Mouse (Mus musculus): ENCODE data around the gene Setd6. TPM values are rescaled to one million over a fixed set of nuclear protein-coding genes. Genes with fewer than 3 reads are reported as not detected.

Setd6 gene
- polyA plus RNA-seq, 1 experiment, result 9.7 TPM

- WGBS, result 8% methylated on average over 15 of the region's 15 CpGs
- no peak for DNase-seq (ENCODE audit: low read depth, low spot score)
Measured at GRCm38 (mm10) chr8:95703461-95704260, 12.0 kb upstream of the Setd6 start.

GRCm38 (mm10) chr8:95704538-95704937 is 11.1 kb upstream of the Setd6 start:
- DNase-seq (ENCODE audit: low read depth, low spot score), result no peak
- 94% methylated on average over 3 of the region's 3 CpGs for WGBS

- 69% methylated on average over 7 of the region's 7 CpGs for WGBS
- no peak for DNase-seq (ENCODE audit: low read depth, low spot score)
Measured at GRCm38 (mm10) chr8:95709579-95709978, 6.1 kb upstream of the Setd6 start.

GRCm38 (mm10) chr8:95711029-95711428 is 4.7 kb upstream of the Setd6 start:
- no peak for DNase-seq (ENCODE audit: low read depth, low spot score)
- WGBS, result 72% methylated on average over 3 of the region's 3 CpGs

GRCm38 (mm10) chr8:95712395-95712794 is 3.3 kb upstream of the Setd6 start:
- WGBS, result 48% methylated on average over 9 of the region's 9 CpGs
- DNase-seq (ENCODE audit: low read depth, low spot score), result no peak

- peak; percentile 53 for DNase-seq (ENCODE audit: low read depth, low spot score)
- 79% methylated on average over 19 of the region's 19 CpGs for WGBS
Measured at GRCm38 (mm10) chr8:95713100-95714010, 2.3 kb upstream of the Setd6 start.

- no peak for DNase-seq (ENCODE audit: low read depth, low spot score)
- WGBS, result 97% methylated on average over 4 of the region's 4 CpGs
Measured at GRCm38 (mm10) chr8:95714367-95714766, 1.3 kb upstream of the Setd6 start.

- no peak for DNase-seq (ENCODE audit: low read depth, low spot score)
- 87% methylated on average over 6 of the region's 6 CpGs for WGBS
Measured at GRCm38 (mm10) chr8:95714837-95715413, 756 bp upstream of the Setd6 start.

GRCm38 (mm10) chr8:95716546-95717335 is 1.1 kb downstream of the Setd6 start:
- 13% methylated on average over 21 of the region's 21 CpGs for WGBS
- no peak for DNase-seq (ENCODE audit: low read depth, low spot score)

- WGBS, result 62% methylated on average over 4 of the region's 4 CpGs
- no peak for DNase-seq (ENCODE audit: low read depth, low spot score)
Measured at GRCm38 (mm10) chr8:95727625-95728024, 11.9 kb downstream of the Setd6 start.

GRCm38 (mm10) chr8:95738596-95738995 is 22.9 kb downstream of the Setd6 start:
- WGBS, result 57% methylated on average over 7 of the region's 7 CpGs

GRCm38 (mm10) chr8:95741732-95742131 is 26.1 kb downstream of the Setd6 start:
- no peak for DNase-seq (ENCODE audit: low read depth, low spot score)

More at GRCm38 (mm10) chr8:95738596-95738995, 22.9 kb downstream of the Setd6 start:
- no peak for DNase-seq (ENCODE audit: low read depth, low spot score)

GRCm38 (mm10) chr8:95748028-95748427 is 32.3 kb downstream of the Setd6 start:
- 92% methylated on average over 4 of the region's 4 CpGs for WGBS
- DNase-seq (ENCODE audit: low read depth, low spot score), result no peak

More at GRCm38 (mm10) chr8:95741732-95742131, 26.1 kb downstream of the Setd6 start:
- WGBS, result 76% methylated on average over 7 of the region's 7 CpGs

GRCm38 (mm10) chr8:95751924-95752323 is 36.2 kb downstream of the Setd6 start:
- WGBS, result 100% methylated on average over 1 of the region's 1 CpGs
- no peak for DNase-seq (ENCODE audit: low read depth, low spot score)

GRCm38 (mm10) chr8:95760323-95760722 is 44.6 kb downstream of the Setd6 start:
- DNase-seq (ENCODE audit: low read depth, low spot score), result no peak
- WGBS, result 69% methylated on average over 6 of the region's 6 CpGs

GRCm38 (mm10) chr8:95764133-95764532 is 48.5 kb downstream of the Setd6 start:
- no peak for DNase-seq (ENCODE audit: low read depth, low spot score)
- 73% methylated on average over 1 of the region's 1 CpGs for WGBS

Measured in large intestine, adult 2 months (tissue).